Mouse (Mus musculus): ENCODE results near the gene Rhbdf1.
A peak's percentile ranks its signal among the peaks of the same experiment; 100 is the strongest.

Gene Rhbdf1

GRCm38 (mm10) chr11:32190603-32191110, 31.4 kb downstream of the Rhbdf1 start:
- no peak for DNase-seq (ENCODE audit: low spot score in 2 of 2)

DNA sequence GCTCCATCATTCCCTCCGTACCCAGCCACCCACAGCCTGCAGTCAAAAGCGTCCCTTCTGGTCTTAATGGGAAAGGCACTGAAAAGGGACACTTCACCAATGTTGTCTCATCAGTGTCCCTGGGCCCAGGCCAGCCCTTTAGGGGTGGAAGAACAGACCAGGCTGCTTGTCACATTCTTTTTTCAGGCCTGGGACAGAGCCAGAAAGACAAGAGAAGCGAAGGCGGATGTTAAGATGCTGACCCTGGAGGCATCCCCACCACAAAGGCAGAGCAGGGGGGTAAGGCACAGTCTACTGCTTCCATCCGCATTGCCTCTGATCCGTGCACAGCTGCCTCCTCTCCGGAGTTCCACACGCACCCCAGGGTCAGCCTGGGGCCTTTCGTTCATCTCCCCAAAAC, 32.0 kb downstream of the Rhbdf1 start:
- DNase-seq (ENCODE audit: low spot score in 2 of 2), result no peak

DNA sequence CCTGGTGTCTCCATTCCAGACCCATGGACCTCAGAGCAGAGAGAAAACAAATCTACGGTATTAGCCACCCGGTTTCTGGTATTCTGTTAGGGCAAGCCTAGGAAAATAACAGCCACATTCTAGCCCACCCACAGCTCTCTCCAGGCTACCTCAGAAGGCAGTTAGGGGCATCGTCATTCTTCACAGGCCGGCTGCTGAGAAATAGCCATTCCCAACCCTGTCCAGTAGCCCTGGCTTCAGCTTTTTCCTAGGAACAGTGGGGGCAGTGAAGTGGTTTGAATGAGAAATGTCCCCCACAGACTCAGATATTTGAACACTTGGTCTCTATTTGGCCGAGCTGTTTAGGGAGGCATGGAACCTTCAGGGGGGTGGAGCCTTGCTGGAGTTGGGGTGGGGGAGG, 32.7 kb downstream of the Rhbdf1 start:
- no peak for DNase-seq (ENCODE audit: low spot score in 2 of 2)

DNA sequence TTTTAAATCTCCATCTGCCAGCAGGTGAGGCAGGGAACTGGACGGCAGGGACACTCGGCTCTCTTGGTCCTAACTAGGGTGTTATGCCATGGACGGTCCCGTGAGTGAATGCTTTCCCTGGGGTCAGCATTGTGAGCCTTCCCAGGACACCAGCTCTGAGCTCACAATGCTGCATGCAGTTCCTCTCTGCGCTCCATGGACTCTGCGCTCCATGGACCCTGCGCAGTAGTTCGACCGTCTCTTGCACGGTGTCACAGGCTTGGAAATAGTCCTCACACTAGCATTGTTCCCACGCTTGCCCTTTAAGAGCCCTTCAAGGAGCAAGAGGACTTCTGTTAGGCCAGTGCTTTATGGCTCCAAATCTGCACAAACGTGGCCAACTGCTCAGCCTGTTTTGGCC, 33.2 kb downstream of the Rhbdf1 start:
- no peak for DNase-seq (ENCODE audit: low spot score in 2 of 2)

DNA sequence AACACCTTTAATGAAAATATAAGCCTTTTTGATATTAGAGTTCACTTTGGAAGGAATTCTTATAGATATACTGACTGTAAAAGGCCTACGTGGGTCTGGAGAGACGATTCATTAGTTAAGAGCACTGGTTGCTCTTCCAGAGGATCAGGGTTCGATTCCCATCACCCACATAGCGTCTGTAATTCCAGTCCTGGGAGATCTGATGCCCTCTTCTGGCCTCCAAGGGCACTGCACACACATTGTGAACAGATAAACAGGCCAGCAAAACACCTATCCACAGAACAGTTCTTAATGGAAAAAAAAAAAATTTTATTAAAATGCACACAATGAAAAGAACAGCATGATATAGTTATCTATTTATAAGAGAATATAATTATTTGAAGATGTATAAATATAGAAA, 34.8 kb downstream of the Rhbdf1 start:
- no peak for DNase-seq (ENCODE audit: low spot score in 2 of 2)

GRCm38 (mm10) chr11:32186031-32186430, 36.1 kb downstream of the Rhbdf1 start:
- no peak for DNase-seq (ENCODE audit: low spot score in 2 of 2)

DNA sequence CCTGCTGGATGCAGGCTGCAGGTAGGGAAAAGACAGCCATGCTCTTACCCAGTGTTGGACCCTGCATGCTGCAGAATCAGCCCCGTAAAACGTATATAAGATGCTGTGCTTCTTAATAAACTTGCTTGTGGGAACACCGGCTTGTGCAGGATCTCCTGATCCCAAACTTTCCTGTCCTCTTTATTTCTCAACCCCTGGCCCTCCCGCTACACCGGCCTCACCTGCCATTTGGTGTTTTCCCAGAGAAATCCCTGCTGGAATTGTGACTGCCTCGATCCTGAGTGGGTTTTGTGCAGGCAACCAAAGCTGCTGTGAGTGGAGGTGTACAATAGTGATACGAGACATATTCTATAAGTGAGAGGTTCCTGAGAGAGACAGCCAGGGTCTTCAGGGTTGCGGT, 37.6 kb downstream of the Rhbdf1 start:
- no peak for DNase-seq (ENCODE audit: low spot score in 2 of 2)

DNA sequence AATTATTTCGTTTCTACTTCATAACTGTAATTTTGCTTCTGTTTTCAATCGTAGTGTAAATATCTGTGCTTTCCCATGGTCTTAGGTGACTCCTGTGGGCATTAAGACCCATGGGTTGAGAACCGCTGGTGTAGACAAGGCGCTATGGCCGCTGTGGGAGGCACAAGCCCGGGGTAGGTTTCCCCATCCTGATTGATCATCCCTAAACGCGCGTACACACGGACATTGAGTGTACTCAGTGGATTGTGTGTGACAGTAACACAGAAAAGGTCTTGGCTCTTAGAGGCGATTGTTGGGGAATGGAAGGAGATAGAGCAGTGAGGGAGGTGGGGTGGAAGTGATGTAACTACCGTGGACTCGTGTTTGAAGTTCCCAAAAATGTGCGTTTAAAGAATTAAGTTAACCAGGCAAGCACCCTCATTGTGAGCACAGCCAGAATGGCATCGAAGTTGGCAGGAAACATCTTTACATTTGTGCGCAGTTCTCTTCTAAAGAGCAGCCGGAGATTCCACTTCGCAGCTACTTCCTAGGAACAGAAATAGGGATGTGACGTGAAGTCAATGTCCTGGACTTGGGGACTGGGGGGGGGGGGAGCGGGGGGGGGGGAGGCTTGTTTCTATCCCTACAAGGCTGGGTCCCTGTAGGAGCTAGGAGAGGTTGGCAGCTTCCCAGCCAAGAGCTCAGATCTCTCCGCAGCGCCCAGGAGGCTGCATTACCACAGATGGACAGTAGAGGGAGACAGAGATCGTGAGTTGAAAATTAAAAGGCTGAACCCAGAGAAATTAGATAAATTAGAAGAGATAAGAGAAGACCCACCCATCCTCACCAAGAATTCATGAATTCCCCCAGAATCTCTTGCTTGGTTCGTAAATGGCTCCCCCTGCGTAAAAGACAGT, 39.9 kb downstream of the Rhbdf1 start:
- peak; percentile 36 to 92 for DNase-seq (ENCODE audit: low spot score in 2 of 2)

DNA sequence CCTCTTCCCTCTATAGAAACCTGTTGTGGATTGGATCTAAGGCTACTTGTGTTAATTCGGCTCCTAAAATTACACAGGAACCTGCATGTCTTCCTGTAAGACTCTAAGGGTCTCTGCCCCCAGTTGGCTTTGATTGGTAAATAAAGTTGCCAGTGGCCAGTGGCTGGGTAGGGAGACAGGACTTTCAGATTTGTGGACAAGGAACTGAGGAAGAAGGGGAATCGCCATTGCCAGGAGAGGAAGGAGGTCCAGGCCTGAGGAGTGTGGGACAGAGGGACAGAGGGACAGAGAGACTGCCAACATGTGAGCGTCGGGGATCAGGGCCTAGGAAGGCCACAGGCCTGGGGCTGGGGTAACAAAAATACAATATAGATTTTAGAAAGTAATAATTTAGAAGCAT, 40.9 kb downstream of the Rhbdf1 start:
- DNase-seq (ENCODE audit: low spot score in 2 of 2), result no peak

- DNase-seq (ENCODE audit: low spot score in 2 of 2), result no peak
These were observed 43.6 kb downstream of the Rhbdf1 start for GRCm38 (mm10) chr11:32178506-32178905.

GRCm38 (mm10) chr11:32166683-32167082, 55.4 kb downstream of the Rhbdf1 start:
- DNase-seq (ENCODE audit: low spot score in 2 of 2), result no peak

DNA sequence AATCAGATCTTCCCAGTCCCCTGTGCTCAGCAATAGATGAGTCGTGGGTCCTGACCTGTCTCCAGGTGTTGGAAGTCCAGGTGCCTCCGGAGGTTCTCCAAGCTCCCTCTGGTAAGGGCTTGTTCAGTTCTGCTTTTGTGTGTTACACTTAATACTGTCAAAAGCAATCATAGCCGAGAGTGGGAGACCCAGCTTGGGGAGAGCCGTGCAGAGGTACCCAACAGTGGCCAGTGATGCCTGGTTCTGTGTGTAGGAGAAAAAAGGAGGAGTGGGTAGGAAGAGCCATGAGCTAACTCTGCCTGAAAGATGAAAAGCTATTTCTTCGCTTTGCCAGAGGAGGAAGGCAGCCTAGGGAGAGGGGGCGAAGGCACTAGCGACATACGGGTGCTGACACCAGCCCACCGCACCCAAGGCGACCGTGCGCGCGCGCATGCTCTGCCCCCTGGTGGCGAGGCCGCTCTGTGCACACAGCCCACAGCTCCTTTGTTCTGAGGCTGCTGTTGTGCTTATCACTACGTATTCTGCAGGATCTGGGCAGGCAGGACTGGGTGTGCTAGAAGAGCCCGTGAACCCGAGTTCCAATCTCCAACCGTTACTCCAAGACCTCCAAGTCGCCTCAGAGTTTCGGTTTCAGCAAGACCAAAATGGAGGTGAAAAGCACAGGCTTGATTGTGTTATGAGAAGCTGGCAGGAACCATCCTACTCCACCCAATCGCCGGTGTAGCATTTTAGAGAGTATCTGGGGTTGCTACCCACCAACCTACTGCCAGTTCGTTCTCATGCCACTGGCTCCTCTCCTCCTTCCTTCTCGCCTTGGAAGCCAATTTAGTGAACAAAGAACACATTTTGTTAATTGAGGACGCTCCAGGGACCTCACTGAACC, 59.9 kb downstream of the Rhbdf1 start:
- peak; percentile 67 to 87 for DNase-seq (ENCODE audit: low spot score in 2 of 2)

- DNase-seq (ENCODE audit: low spot score in 2 of 2), result peak in 1 of 2 experiments; percentile 22
These were observed 60.6 kb downstream of the Rhbdf1 start for GRCm38 (mm10) chr11:32161500-32161899.

DNA sequence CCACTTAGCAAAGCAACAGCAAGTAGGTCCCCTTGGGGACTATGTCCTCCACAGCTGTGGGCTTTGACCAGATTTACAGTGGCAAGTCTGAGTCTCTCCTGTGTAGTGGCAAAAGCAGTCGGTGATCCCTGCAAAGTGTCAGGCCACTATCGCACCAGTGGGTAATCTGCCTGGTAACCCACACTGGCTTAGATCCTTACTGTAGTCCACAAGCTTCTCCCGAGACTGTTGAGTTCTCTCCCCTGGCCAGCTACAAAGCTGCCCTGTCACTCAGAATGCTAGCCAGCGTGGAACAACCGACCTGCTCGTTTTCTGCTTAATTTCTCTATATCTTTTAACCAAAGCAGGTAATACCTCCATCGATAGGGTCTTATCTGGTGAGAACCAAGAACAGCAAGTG, 61.8 kb downstream of the Rhbdf1 start:
- DNase-seq (ENCODE audit: low spot score in 2 of 2), result no peak
